Mouse (Mus musculus): ENCODE data around the gene Rsph9.

The Rsph9 gene

DNA sequence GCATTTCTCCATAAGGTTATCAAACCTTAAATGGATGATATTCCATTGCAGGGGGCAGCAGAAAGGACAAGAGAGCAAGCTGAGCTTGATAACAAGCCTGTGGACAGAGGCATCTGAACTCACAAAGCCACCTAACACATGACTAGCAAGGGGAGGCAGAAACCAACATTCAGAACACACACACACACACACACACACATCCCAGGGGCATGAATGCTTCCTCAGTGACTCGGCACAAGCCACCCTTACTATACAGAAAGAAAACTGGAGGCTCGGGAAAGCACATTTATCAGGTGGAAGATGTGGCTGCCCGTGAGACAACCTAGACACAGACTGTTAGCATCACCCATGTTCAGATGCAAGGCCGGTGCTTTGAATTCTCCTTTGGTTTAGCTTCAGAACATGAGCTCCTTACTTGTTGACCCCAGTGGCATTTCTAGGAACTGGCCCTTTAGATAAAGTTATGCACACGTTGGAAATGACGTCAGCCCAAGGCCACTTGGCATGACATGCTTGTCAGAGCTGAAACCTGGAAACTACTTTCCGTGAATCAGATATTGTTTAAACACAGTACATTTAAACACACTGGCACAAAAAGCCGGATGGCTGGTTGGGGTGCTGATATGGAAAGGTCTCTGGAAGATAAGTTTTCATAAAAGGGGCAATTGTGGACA, 5.3 kb downstream of the Rsph9 start:
- DNase-seq, result no peak

DNA sequence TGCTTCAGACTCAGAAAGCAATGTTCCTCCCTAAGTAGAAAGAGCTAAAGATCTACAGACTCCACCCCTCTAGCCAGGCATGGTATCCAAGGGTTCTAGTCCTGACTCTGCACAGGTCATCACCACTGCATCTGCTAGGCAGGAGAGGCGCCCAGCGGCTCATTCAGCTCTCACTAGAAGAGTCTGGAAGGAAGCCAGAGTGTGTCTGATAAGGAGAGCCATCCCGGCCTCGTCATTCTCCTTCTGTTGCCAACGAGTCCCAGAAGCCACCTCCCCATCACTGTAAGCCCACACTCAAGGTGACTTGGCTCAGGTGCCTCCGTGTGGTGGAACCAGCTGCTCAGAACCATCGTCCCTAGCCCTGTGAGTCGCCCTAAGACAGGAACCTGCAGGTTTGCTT, 11.2 kb downstream of the Rsph9 start:
- DNase-seq, result no peak

DNA sequence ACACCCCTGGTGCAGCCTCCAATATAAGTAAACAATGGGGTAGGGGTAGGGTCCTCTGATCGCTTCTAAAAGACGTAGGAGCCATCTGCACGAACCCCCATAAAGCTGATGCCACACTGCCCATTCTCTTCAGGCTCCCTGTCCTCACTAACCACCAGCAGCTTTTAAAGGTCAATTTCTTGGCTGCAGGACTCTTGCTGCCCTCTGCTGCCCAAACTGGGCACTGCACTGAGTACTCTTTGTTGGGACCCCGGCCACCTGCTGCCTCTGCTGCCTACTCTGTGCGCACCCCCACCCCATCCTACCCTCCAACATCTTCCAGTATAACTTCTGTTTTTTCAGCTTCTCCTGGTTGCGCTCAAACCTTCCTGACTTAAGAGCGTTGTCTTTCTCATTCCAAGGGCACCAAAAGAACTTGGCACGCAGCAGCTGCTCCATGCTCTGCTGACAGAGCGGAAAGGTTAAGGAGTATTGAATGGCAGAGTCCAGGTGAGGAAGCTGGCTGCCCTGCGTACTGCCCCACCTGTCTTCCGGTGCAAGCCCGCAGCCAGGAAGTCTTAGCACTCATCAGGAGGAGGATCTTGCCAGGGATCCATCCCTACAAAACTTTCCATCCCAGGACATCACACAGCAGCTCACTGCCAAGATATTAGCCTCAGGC, 11.8 kb downstream of the Rsph9 start:
- peak; percentile 60 for DNase-seq

DNA sequence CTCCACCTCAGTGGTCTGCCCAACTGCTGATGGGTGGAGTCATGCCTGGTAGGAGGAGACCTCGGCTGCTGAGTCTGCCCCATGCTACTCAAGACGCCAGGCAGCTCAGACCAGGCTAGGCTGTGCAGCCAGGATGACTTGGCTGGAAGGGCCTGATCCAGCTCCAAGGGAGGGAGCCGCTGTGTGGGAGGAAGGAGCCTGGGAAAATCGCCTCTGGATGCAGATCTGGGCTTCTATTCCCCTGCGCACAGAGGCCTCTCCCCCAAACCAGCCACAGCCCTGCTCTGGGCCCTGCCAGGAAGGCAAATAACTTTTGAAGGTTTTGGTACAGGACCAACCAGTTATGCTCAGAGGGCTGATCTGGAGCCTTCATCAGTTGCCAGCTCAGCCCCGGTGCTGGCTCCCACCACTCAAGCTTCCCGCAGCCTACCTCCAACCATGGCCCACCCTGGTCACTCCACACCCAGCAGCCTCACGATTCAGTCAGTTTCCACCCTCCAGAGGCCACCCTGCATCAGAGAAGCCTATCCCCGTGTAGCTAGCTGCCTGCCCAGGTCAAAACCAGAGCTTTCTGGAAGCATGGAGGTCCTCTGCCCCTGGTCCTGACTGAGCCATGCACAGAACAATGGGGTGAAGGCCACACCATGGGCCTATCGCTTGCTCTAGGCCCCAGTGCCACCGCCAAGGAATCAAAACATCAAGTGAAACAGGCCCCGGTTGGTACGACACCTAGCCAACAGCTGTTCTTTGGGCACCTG, 14.1 kb downstream of the Rsph9 start:
- no peak for DNase-seq

DNA sequence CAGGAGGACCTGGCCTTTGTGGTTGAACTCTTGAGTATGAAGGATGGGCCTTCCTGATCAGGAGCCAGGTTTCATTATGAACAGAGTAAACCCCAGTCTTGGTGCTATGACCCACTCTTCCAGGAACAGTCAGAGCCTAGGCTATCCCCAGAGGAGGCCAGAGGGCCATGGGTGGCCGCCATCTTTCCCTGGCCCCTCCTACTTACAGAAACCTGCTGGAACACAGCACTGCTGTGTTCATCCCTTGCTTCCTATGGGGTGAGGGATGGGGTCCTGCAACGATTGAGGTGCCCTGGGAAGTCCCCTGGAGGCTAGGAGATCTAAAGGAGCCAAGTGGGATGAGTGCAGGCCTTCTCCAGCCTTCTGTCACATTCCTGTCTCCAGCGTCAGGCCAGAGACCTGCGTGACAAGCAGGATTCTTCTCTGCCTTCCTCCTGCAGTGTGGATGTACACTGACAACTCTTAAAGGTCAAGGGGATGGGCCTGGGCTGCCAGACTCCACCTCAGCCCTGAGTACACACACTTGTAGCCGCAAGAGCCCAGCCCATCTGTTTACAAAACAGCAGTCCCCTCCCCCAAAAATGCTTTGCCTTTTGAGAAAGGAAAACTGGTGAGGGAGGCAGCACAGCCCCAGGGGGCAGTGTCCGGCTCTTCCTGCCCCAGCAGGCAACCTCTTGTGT, 16.1 kb downstream of the Rsph9 start:
- DNase-seq, result no peak

DNA sequence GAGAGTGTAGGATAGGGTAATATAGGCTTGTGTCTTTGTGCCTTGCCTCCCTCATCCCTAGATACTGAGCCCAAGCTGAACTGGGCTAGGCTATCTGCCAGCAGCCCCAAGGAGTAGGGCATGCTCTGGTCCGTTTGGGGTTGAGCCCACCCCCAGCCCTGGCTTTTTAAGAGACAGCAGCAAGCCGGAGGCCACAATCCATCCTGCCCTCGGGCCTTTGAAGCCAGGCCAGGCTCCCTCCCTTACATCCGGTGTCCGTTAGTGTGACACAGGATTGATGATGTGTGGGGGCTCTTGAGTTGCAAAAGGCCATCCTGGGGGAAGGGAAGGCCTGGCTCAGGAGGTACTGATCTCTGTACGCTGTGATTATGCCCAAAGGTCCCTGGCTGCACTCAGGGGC, 17.4 kb downstream of the Rsph9 start:
- DNase-seq, result no peak

DNA sequence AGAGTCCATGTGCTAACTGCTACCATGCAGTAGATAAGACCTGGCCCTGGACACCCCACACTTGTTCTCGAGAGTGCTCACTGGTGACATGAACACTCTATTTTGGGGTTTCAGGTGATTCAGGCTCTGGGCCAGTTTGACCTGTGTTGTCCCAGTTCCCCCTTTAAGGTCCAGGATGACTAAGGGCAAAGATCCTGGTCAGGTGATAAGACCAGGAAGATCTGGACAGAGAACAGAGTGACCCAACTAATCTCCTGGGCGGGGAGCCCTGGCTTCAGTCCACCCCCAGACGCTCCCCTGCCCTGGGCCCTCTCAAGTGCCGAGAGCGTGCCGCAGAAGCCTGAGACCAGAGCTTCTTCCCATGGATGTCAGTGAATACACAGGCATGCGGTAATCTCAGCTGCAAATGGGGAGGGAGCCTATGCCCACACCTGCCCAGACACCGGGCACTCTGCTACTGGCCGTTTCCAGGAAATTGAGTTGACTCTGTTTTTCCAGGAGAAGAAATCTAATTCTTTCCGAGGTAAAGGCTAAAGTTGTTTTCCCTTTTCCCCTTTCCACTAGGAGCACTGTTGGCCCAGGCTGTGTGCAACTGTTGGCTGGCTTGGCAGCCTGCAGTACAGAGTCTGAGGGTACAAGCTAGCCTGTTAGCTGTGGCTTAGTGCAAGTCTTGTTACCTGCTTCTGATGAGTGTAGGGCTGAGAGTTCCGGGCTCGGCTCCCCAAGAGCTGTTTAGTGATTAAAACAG, 19.9 kb downstream of the Rsph9 start:
- no peak for DNase-seq

DNA sequence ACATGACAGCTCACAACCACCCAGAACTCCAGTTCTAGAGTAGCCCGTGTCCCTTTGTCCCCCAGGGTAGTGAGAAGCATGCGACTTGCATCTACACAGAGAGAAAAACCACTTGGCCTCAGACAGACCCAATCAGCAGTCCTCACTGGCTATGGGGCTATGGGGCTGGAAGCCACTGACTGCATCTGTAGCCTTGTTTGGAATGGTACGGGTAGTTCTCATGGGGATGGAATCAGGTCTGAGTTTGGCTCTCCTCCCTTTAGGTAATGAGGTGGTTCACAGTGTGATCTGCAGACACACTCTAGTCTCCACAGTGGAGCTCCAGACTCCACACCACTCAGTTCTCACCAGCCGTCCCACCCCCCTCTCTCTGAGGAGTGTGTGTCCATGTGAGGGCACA, 20.7 kb downstream of the Rsph9 start:
- no peak for DNase-seq

DNA sequence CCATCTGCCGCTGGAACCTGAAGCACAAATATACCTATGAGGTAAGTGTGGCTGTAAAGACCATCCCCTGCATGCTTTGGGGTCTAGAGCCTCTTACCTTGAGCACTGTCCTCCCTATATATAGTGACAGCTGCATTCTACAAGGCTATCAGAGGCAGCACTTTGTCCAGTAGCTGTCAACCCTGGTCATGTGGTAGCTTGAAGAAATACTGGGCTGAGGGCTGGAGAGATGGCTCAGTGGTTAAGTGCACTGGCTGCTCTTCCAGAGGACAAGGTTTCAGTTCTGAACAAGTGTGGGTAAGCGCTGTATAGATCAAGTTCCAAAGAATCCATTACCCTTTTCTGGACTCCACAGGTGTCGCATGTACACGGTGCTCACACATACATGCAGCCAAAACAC, 21.2 kb downstream of the Rsph9 start:
- no peak for DNase-seq

DNA sequence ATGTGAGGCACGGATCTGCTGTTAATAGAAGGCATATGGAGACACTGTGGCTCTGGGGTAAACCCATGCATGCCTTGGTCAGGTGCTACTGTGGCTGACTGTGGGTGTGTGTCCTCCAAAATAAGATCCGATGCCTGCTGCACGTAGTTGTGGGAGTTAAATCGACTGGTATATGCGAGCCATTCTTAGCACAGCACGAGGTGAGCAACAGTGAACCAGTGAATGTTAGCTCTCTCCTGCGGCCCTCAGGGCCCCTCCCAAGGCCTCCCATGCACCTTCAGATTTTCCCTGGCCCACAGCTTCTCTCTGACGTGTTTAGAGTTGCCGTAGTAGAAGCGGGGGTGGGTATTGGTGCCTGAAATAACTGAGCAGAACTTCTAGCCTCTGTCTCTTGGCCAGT, 24.4 kb downstream of the Rsph9 start:
- DNase-seq, result peak; percentile 53

DNA sequence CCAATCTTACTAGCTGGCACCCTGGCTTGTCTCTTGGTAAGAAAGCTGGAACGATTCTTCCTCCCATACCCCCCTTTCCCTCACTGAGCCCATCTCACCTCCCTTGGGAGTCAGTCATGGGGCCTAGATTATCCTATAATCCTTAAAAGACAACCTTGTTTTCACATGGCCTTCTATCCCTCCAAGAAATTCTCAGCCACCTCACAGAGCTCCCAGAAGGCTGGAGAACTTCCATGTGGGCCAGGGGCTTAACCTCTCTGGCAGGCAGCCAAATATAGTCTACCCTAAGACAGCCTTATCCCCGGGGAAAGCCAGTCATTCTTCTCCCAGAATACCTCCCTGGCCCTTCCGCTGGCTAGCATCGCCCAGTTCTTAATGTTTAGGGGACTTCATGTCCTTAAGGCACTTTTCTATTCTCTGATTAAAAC, 25.6 kb downstream of the Rsph9 start:
- DNase-seq, result no peak

DNA sequence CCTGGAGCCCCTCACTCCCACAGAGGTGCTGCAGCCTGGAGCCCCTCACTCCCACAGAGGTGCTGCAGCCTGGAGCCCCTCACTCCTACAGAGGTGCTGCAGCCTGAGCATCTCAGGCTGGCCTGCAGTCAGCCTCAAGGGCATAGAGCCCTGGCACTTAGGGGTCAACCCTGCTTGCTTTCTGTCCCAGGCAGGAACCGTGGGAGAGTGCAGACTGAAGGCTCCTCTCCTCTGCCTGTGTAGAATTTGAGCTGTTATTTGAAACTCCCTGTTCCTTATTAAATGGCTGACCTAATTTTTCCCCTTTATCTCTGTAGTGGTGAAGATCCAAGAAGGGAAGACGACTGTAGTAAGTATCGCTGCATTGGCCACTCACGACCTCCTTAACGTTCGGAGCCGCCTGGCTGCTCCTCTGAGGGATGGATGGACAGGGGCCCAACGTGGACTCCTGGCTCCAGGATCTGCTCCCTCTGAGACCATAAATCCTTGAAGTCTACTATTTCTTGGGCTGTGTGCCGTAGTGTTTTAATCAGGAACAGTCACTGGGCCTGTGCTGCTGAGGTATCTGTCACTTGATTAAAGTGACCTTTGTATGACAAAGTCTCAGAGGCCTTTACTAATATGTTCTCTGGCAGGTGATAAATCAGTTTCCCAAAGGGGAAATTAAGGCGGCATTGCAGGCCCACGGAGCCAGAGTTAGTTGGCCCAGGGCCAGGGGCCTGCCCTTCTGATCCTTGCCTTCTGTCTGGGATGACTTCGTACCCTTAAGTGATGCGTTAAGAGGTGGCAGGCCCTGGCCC, 26.2 kb downstream of the Rsph9 start:
- no peak for DNase-seq

DNA sequence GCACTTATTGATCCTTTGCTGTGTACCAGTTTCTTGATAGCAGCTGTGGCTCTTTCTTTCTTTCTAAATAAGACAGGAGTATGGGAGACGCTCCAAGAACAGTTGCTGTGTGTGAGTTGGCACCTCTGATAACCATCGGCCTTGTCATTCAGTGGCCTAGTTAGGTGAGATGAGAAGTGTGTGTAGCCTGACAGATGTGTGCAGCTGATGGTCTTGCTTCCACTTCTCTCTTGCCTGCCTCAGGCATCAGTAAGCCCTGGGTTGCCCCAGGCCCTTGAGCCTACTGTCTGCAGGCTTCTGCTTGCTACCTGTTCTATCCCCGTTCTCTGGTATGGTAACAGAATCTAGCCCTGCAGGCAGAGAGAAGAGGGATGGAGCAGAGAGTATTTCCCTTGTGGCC, 27.1 kb downstream of the Rsph9 start:
- no peak for DNase-seq

DNA sequence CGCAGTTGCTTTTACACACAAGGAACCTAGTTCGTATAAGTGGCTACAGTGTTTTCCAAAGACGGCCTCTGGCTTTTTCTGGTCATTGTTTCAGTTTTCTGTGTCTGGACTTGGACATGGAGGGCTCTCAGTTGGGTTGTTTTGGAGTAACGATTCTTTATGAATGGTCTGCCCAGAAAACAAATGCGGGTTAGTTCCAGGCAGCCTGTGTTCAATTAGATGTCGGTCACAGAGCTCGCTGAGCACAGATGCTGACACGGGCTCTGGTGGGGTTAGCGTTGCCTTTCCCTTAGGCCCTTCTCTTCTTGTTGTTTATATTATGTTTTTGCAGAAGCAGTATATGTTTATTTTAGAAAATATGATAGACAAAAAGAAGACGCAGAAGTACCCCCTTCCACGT, 27.9 kb downstream of the Rsph9 start:
- DNase-seq, result no peak

DNA sequence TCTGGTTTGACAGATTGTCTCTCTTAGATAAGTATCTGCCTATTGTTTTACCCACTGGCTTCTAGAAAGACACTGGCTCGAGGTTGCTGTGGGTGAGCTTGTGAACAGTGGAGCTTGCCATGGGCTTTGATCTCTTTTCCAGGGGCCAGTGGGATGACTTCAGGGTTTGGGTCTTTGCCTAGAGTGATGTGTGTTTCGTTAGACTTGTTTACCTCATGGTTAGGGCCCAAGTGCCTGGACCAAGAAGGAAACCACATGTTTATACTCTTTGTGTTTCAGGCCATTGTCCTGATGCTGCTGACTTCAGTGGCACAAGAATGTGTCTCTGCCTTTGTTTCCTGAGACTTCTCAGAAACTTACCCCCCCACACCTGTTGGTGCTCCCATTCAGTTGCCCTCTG, 28.5 kb downstream of the Rsph9 start:
- DNase-seq, result no peak

DNA sequence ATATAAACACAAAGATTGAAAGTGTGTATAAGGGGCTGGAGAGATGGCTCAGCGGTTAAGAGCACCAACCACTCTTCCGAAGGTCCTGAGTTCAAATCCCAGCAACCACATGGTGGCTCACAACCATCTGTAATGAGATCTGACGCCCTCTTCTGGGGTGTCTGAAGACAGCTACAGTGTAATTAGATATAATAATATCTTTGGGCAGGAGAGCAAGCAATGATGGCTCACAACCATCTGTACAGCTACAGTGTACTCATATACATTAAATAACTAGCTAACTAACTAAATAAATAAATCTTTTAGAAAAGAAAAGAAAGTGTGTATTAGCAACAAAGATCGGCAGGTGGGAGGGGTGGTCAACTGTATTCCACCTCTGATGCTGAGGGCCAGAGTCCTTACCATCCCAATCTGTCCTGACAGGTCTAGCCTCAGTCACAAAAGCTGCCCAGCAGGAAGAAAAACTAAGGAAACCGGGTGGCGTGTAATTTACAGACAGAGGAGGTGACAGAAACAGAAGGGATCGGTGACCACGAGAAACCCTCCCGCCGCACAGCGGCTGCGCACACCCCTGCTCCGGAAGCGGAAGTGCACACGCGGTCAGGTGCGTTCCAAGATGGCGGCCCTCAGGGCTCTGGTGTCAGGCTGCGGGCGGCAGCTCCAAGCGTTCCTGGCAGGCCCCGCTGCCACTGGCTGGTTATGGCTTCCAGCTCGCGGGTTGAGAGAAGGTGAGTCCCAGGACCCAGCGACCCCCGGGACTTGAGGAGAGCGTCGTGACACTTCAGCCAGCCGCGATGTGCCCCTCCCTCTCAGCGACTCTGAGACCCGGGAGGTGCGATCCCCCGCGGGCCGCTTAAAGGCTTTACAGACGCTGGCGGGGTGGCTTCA, 33.4 kb downstream of the Rsph9 start, which contains the start of gene Mrps18a:
TSS of gene Mrps18a (plus strand) at position 585 of the 888 bp plus-strand sequence.
- DNase-seq, result peak; percentile 86

DNA sequence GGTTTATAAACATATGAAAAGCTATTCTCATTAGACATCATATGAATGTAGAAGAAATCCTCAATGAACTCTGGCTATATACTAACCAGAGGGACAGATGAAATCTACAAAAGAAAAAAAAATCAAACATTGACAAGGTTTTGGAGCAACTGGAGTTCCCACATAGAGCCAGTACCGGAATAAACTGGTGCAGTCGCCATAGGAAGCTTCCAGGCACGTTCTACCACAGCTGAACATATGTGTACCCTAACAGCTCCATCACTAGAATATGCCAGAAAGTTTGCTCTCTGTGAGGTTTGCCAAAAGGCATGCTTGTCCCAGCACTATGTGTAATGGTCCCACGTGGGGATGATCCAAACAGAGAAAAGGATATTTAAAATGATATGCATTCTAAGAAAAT, 35.7 kb downstream of the Rsph9 start:
- no peak for DNase-seq

DNA sequence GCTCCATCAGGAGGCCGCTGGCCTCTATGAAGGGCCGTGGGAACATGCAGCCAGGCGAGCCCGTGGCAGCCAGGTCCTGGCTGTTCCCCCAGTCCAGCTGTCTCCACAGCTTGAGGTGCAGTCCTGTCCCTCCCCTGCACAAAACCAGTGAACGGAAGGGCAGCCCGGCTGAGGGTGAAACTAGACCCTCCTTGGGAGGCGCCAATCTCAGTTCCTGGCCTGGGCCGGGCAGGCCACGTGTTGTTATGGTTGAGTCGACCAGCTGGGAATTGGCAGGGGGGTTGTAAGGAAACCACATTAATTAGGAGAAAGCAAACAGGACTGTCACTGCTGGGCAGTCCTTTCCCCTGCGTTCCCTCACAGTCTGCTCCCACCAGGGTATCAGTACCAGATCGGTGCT, 39.5 kb downstream of the Rsph9 start:
- no peak for DNase-seq

DNA sequence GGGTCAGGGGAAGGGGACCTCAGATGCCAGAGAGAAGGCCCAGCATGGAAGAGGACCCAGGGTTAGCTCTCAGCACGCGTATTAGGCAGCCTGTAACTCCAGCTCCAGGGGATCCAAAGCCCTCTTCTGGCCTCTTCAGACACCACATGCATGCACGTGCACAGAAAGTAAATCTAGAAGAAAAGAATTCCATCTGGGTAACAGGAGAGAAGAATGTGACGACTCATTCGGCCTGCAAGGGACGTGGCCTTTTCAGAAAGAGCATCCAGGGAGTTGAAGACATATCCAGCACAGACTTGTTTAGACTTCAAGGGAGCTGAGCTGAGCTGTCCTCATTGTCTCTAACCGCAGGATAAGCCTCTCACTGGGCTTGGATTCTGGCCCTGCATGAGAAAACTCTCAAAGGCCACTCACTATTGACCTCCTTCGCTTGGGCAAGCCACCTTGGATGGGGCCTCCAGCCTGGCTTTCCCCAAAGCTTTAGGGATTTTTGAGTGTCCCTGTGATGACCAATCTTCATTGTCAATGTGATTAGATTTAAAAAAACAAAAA, 41.3 kb downstream of the Rsph9 start:
- DNase-seq, result no peak

DNA sequence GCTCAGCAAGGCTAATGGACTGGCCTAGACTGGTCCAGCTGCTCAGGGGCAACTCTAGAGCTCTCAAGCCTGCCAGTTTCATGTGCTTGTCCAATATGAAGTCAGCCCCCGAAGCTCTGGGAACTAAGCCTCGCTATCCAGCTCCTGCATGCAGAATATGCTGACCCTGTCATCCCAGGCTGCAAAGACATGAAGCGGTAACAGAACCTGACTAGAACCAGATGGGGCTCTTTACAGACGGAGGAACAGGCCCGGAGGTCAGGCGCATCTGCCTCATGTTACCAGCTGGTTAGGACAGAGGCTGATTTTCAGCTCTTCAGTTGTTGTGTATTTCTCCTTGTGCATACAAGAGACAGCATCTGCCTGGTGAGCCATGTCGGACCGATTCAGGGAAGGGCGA, 42.1 kb downstream of the Rsph9 start:
- no peak for DNase-seq

DNA sequence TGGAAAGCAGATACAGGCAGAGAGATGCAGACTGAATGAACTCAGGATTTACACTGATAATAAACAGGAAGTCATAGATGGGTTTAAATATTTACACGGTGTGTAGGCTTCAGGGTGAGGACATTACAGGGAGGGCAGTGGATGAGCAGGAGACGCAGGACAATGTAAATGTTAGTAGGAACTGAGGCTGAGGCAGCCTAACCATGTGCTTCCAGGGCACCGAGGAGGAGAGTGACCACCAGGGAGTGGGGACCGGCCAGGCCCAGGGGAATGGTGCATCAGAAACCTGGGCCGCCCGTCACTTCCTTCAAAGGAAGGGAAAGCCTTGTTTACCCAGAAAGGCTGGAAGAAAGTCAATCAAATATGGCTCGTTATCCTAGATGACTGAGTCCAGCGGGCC, 45.5 kb downstream of the Rsph9 start:
- DNase-seq, result no peak
